Mouse (Mus musculus): Measurements from ENCODE around the gene Zfp646. TPM values are rescaled to one million over a fixed set of nuclear protein-coding genes. Genes with fewer than 3 reads are reported as not detected.
"Not testable (repeated sequence)": the region's sequence is repeated elsewhere in the genome, so short reads cannot be mapped to it uniquely, and the experiment has no call there.

Zfp646 gene
- 10 to 100 TPM; 24.3 to 25.2 TPM for total RNA-seq (2021)

GRCm38 (mm10) chr7:127876041-127876466 is at the start of gene Zfp646:
Gene Zfp646 (plus strand): TSS chr7:127876221.
- peak; percentile 76 for DNase-seq

- DNase-seq = no peak
Observed at GRCm38 (mm10) chr7:127835550-127835949, 40.5 kb upstream of the Zfp646 start.

GRCm38 (mm10) chr7:127837473-127837872 is 38.5 kb upstream of the Zfp646 start:
- DNase-seq = no peak

- DNase-seq = not testable (repeated sequence)
Observed at GRCm38 (mm10) chr7:127837878-127838277, 38.1 kb upstream of the Zfp646 start.

GRCm38 (mm10) chr7:127840031-127840430 is 36.0 kb upstream of the Zfp646 start:
- not testable (repeated sequence) for DNase-seq

GRCm38 (mm10) chr7:127840886-127841285 is 35.1 kb upstream of the Zfp646 start:
- DNase-seq = peak; percentile 69

GRCm38 (mm10) chr7:127841340-127842000 is 34.6 kb upstream of the Zfp646 start:
- DNase-seq = peak; percentile 95

GRCm38 (mm10) chr7:127842001-127842718 is 33.9 kb upstream of the Zfp646 start:
- peak; percentile 81 for DNase-seq

- no peak for DNase-seq
Observed at GRCm38 (mm10) chr7:127849973-127850875, 25.8 kb upstream of the Zfp646 start.

GRCm38 (mm10) chr7:127850906-127851305 is 25.1 kb upstream of the Zfp646 start:
- no peak for DNase-seq

- DNase-seq = no peak
Observed at GRCm38 (mm10) chr7:127858258-127858657, 17.8 kb upstream of the Zfp646 start.

- DNase-seq = no peak
Observed at GRCm38 (mm10) chr7:127866434-127866833, 9.6 kb upstream of the Zfp646 start.

GRCm38 (mm10) chr7:127867641-127868040 is 8.4 kb upstream of the Zfp646 start:
- no peak for DNase-seq

GRCm38 (mm10) chr7:127869149-127869810 is 6.7 kb upstream of the Zfp646 start:
- peak; percentile 60 for DNase-seq

GRCm38 (mm10) chr7:127870136-127870821 is 5.7 kb upstream of the Zfp646 start:
- DNase-seq = no peak

- no peak for DNase-seq
Observed at GRCm38 (mm10) chr7:127874812-127875626, 1.0 kb upstream of the Zfp646 start.

GRCm38 (mm10) chr7:127875627-127876001 is 407 bp upstream of the Zfp646 start:
- DNase-seq = peak; percentile 94

- DNase-seq = peak; percentile 93
Observed at GRCm38 (mm10) chr7:127876467-127877348, 687 bp downstream of the Zfp646 start, which contains the start of gene Zfp668. Gene Zfp668 (minus strand): TSS chr7:127876828.

- no peak for DNase-seq
Observed at GRCm38 (mm10) chr7:127879301-127879700, 3.3 kb downstream of the Zfp646 start.

GRCm38 (mm10) chr7:127880431-127880830 is 4.4 kb downstream of the Zfp646 start:
- no peak for DNase-seq

Data from heart, postnatal 4 days (tissue).